Mouse (Mus musculus): Measurements from ENCODE around the gene Acot5. TPM values are rescaled to one million over a fixed set of nuclear protein-coding genes. Genes with fewer than 3 reads are reported as not detected.
"Not testable (repeated sequence)": the region's sequence is repeated elsewhere in the genome, so short reads cannot be mapped to it uniquely, and the experiment has no call there.

Acot5 gene
- polyA plus RNA-seq (2014; fragmentation: Nextera tagmentation; extraction: Ambion mirVana): not detected in 2 replicates

GRCm38 (mm10) chr12:84068986-84069385 lies at the start of gene Acot5:
Acot5 (plus strand) TSS chr12:84069325.
- Histone ChIP-seq H3K4me2 (peak within 1 kb of the TSS; percentile 64), H3K27me3 (ENCODE audit: insufficient read depth, low read length) (peaks cover 13% of the 10 kb centered on the region), H3K4me1 (ENCODE audit: insufficient read depth) (no peaks in the 10 kb centered on the region), H3K27ac (ENCODE audit: low read depth) (no peak within 1 kb of the TSS), H3K4me3 (ENCODE audit: low read depth, low read length) (peak within 1 kb of the TSS; percentile 41), H3K36me3 (ENCODE audit: insufficient read depth) (no peaks in the 10 kb centered on the region), H3K9ac (no peak within 1 kb of the TSS; the same call in 1 of the 2 replicates), H3K9me3 (ENCODE audit: low read depth, low read length) (no peaks in the 10 kb centered on the region)
- TF ChIP-seq CTCF (IDR thresholded peaks at IDR 0.05; ENCODE audit: low read depth): no peak
- DNase-seq (no peak), ATAC-seq (ENCODE audit: insufficient read depth) (no peak)
- 40% methylated on average over 9 of the region's 9 CpGs for WGBS

GRCm38 (mm10) chr12:84020528-84020927 lies 48.6 kb upstream of the Acot5 start:
- not testable (repeated sequence) for H3K4me2 ChIP-seq; H3K9ac ChIP-seq; H3K4me1 ChIP-seq (ENCODE audit: insufficient read depth); H3K36me3 ChIP-seq (ENCODE audit: insufficient read depth); H3K27me3 ChIP-seq (ENCODE audit: insufficient read depth, low read length); H3K4me3 ChIP-seq (ENCODE audit: low read depth, low read length); H3K9me3 ChIP-seq (ENCODE audit: low read depth, low read length); H3K27ac ChIP-seq (ENCODE audit: low read depth)
- peak; percentile 56; the same call in 1 of the 2 replicates for ATAC-seq (ENCODE audit: insufficient read depth)
- peak; percentile 85 for DNase-seq
- 29% methylated on average over 7 of the region's 7 CpGs for WGBS

GRCm38 (mm10) chr12:84022266-84022665 lies 46.9 kb upstream of the Acot5 start:
- H3K4me1 ChIP-seq (ENCODE audit: insufficient read depth); H3K4me3 ChIP-seq (ENCODE audit: low read depth, low read length); H3K27ac ChIP-seq (ENCODE audit: low read depth); H3K9me3 ChIP-seq (ENCODE audit: low read depth, low read length); H3K27me3 ChIP-seq (ENCODE audit: insufficient read depth, low read length); ATAC-seq (ENCODE audit: insufficient read depth); H3K9ac ChIP-seq; DNase-seq; H3K36me3 ChIP-seq (ENCODE audit: insufficient read depth); H3K4me2 ChIP-seq: not testable (repeated sequence)
- 90% methylated on average over 4 of the region's 4 CpGs for WGBS

GRCm38 (mm10) chr12:84023052-84023745 lies 45.9 kb upstream of the Acot5 start:
- Histone ChIP-seq H3K9ac (no peak overlapping the region), H3K27ac (ENCODE audit: low read depth) (no peak overlapping the region), H3K4me3 (ENCODE audit: low read depth, low read length) (no peak overlapping the region), H3K4me2 (no peak overlapping the region), H3K36me3 (ENCODE audit: insufficient read depth) (no peaks in the 10 kb centered on the region), H3K9me3 (ENCODE audit: low read depth, low read length) (no peaks in the 10 kb centered on the region), H3K4me1 (ENCODE audit: insufficient read depth) (no peaks in the 10 kb centered on the region), H3K27me3 (ENCODE audit: insufficient read depth, low read length) (no peaks in the 10 kb centered on the region)
- no peak for DNase-seq
- no peak for TF ChIP-seq CTCF (IDR thresholded peaks at IDR 0.05; ENCODE audit: low read depth)
- 80% methylated on average over 9 of the region's 9 CpGs for WGBS
- ATAC-seq (ENCODE audit: insufficient read depth): no peak

GRCm38 (mm10) chr12:84025888-84026287 lies 43.2 kb upstream of the Acot5 start:
- Histone ChIP-seq H3K9ac (no peak overlapping the region), H3K27ac (ENCODE audit: low read depth) (no peak overlapping the region), H3K4me2 (no peak overlapping the region), H3K9me3 (ENCODE audit: low read depth, low read length) (no peaks in the 10 kb centered on the region), H3K4me3 (ENCODE audit: low read depth, low read length) (no peak overlapping the region), H3K36me3 (ENCODE audit: insufficient read depth) (no peaks in the 10 kb centered on the region), H3K27me3 (ENCODE audit: insufficient read depth, low read length) (no peaks in the 10 kb centered on the region), H3K4me1 (ENCODE audit: insufficient read depth) (no peaks in the 10 kb centered on the region)
- WGBS: 84% methylated on average over 7 of the region's 7 CpGs
- ATAC-seq (ENCODE audit: insufficient read depth) (no peak), DNase-seq (no peak)
- TF ChIP-seq CTCF (IDR thresholded peaks at IDR 0.05; ENCODE audit: low read depth): no peak

DNA sequence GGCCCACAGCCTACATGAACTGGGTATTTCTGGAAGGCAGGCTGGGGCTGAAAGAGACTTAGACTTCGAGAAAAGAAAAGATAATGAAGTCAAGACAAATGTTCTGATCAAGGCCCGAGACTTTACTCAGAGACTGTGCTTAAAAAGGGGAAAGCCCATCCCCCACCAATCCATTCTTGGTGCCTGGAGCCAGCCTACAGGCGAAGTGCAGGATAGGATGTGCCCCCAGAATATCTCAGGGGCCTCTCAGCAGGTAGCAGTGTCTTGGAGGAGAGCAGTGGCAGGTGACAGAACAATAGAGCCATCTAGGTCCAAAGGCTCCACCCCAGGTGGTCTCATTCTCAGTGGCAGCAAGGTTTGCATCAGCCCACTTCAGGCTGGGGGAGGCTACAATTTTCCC lies 40.8 kb upstream of the Acot5 start:
- 56% methylated on average over 3 of the region's 3 CpGs for WGBS
- H3K4me3 ChIP-seq (ENCODE audit: low read depth, low read length); H3K4me2 ChIP-seq; H3K4me1 ChIP-seq (ENCODE audit: insufficient read depth); H3K9ac ChIP-seq; H3K9me3 ChIP-seq (ENCODE audit: low read depth, low read length); H3K27me3 ChIP-seq (ENCODE audit: insufficient read depth, low read length); DNase-seq; H3K36me3 ChIP-seq (ENCODE audit: insufficient read depth); ATAC-seq (ENCODE audit: insufficient read depth); H3K27ac ChIP-seq (ENCODE audit: low read depth): not testable (repeated sequence)

DNA sequence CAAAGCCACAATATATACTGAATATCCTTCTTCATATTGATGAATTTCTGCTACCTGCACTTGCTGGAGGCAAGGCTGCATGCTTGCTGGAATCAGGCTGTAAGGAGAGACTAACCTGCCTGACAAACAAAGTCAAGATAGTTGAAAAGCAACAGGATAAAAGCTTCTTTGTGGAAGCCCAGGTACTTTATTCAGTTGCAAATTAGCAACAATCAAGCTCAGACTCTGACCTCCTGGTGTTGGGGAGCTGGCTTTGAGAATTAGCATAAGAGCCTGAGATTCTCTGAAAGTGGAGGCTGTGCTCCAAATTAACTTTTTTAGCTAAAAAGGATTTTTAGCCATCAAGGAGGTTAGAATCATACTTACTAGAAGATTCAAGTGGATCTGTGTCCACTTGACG lies 40.1 kb upstream of the Acot5 start:
- not testable (repeated sequence) for H3K4me3 ChIP-seq (ENCODE audit: low read depth, low read length); H3K9ac ChIP-seq; H3K27me3 ChIP-seq (ENCODE audit: insufficient read depth, low read length); H3K27ac ChIP-seq (ENCODE audit: low read depth); ATAC-seq (ENCODE audit: insufficient read depth); H3K4me1 ChIP-seq (ENCODE audit: insufficient read depth); DNase-seq; H3K36me3 ChIP-seq (ENCODE audit: insufficient read depth); H3K9me3 ChIP-seq (ENCODE audit: low read depth, low read length); H3K4me2 ChIP-seq
- 100% methylated on average over 1 of the region's 1 CpGs for WGBS

Data from lung, embryonic 14.5 days (tissue).